Mouse (Mus musculus) C2C12 (cell line): Measurements from ENCODE around the gene Plin2.
"Not testable (repeated sequence)": the region's sequence is repeated elsewhere in the genome, so short reads cannot be mapped to it uniquely, and the experiment has no call there.

Experiments
- CEBPB ChIP-seq: IDR thresholded peaks from one replicate; pipeline ENCODE4 v1.6.1; 2011; ENCODE audit warnings: low read depth, mild to moderate bottlenecking, control low read depth, moderate library complexity
- CTCF ChIP-seq: IDR thresholded peaks from one replicate; pipeline ENCODE4 v1.5.1; 2011; ENCODE audit not compliant: control insufficient read depth, insufficient read depth, insufficient read length
- FOSL1 ChIP-seq: IDR thresholded peaks from one replicate; pipeline ENCODE4 v1.8.0; 2011; ENCODE audit warnings: mild to moderate bottlenecking, low read length; ENCODE audit not compliant: poor library complexity, insufficient read depth, severe bottlenecking
- MAX ChIP-seq: IDR thresholded peaks from one replicate; pipeline ENCODE4 v1.6.1; 2011; ENCODE audit warnings: mild to moderate bottlenecking, control low read depth
- MYOG ChIP-seq: IDR thresholded peaks from one replicate; pipeline ENCODE4 v1.6.1; 2011; ENCODE audit not compliant: control insufficient read depth, insufficient read length; ENCODE audit errors: extremely low read depth
- USF1 ChIP-seq: IDR thresholded peaks from one replicate; pipeline ENCODE4 v1.6.1; 2011; ENCODE audit warnings: low read depth, mild to moderate bottlenecking, control low read depth, moderate library complexity

DNA sequence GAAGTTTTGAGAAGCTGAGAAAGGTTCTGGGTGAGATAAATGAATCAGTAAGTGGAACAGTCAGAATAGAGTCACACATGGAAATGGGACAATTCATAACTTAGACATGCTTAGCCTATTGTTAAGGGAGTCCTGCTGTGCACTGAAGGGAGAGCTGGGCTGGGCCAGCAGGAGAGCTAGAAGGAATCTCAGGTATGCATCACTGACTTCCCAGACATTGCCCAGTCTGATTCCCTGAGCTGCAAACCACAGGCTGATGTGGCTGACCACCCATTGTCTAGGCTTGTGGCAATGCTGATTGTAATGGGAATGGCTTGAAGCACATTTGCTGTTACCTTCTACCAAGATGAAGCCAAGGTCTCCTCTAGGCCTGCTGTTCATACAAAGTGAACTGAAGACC, 4.3 kb upstream of the Plin2 start:
- TF ChIP-seq CTCF, USF1, CEBPB, FOSL1, MAX, MYOG: not testable (repeated sequence)
